Mouse (Mus musculus): ENCODE results near the gene Cldn6. TPM values are rescaled to one million over a fixed set of nuclear protein-coding genes. Genes with fewer than 3 reads are reported as not detected.

The Cldn6 gene
- polyA plus RNA-seq, 1 experiment from 2014 or later, result 7.1 TPM

Other genes starting within 250 kb of the Cldn6 start
- not detected in 2 replicates for gene Vmn2r117, start 199.6 kb upstream of the Cldn6 start, polyA plus RNA-seq (2016; fragmentation: Nextera tagmentation; extraction: Ambion mirVana)
- 22.7 and 23.7 TPM in 2 replicates for gene Zfp213, start 115.0 kb upstream of the Cldn6 start, polyA plus RNA-seq (2016; fragmentation: Nextera tagmentation; extraction: Ambion mirVana)
- gene Zfp13, start 79.8 kb upstream of the Cldn6 start, polyA plus RNA-seq (2016; fragmentation: Nextera tagmentation; extraction: Ambion mirVana), result 22.1 and 22.6 TPM in 2 replicates
- gene Zscan10, start 78.4 kb upstream of the Cldn6 start, polyA plus RNA-seq (2016; fragmentation: Nextera tagmentation; extraction: Ambion mirVana), result 0.17 TPM in 1 of 2 replicates, not detected in the other
- gene Mmp25, start 34.0 kb upstream of the Cldn6 start, polyA plus RNA-seq (2016; fragmentation: Nextera tagmentation; extraction: Ambion mirVana), result 0.78 and 0.91 TPM in 2 replicates
- 0.19 and 0.42 TPM in 2 replicates for gene Bicdl2, start 18.7 kb upstream of the Cldn6 start, polyA plus RNA-seq (2016; fragmentation: Nextera tagmentation; extraction: Ambion mirVana)
- 47.1 and 50.3 TPM in 2 replicates for gene Hcfc1r1, start 5.7 kb upstream of the Cldn6 start, polyA plus RNA-seq (2016; fragmentation: Nextera tagmentation; extraction: Ambion mirVana)
- 49.3 and 49.7 TPM in 2 replicates for gene Thoc6, start 5.4 kb upstream of the Cldn6 start, polyA plus RNA-seq (2016; fragmentation: Nextera tagmentation; extraction: Ambion mirVana)
- 3.6 and 4.2 TPM in 2 replicates for gene Tnfrsf12a, start 1.8 kb upstream of the Cldn6 start, polyA plus RNA-seq (2016; fragmentation: Nextera tagmentation; extraction: Ambion mirVana)
- 6.3 and 8.2 TPM in 2 replicates for gene Cldn9, start 4.8 kb downstream of the Cldn6 start, polyA plus RNA-seq (2016; fragmentation: Nextera tagmentation; extraction: Ambion mirVana)
- 0.17 TPM in 1 of 2 replicates, not detected in the other for gene 1520401A03Rik, start 43.5 kb downstream of the Cldn6 start, polyA plus RNA-seq (2016; fragmentation: Nextera tagmentation; extraction: Ambion mirVana)
- gene Pkmyt1, start 47.1 kb downstream of the Cldn6 start, polyA plus RNA-seq (2016; fragmentation: Nextera tagmentation; extraction: Ambion mirVana), result 47.3 and 49.6 TPM in 2 replicates
- gene Paqr4, start 61.6 kb downstream of the Cldn6 start, polyA plus RNA-seq (2016; fragmentation: Nextera tagmentation; extraction: Ambion mirVana), result 26.4 and 30.8 TPM in 2 replicates
- gene Kremen2, start 66.6 kb downstream of the Cldn6 start, polyA plus RNA-seq (2016; fragmentation: Nextera tagmentation; extraction: Ambion mirVana), result 1.4 and 1.6 TPM in 2 replicates
- gene Flywch1, start 92.4 kb downstream of the Cldn6 start, polyA plus RNA-seq (2016; fragmentation: Nextera tagmentation; extraction: Ambion mirVana), result 173 and 179 TPM in 2 replicates
- 32.7 and 33.5 TPM in 2 replicates for gene Flywch2, start 106.8 kb downstream of the Cldn6 start, polyA plus RNA-seq (2016; fragmentation: Nextera tagmentation; extraction: Ambion mirVana)
- 660 and 697 TPM in 2 replicates for gene Srrm2, start 111.3 kb downstream of the Cldn6 start, polyA plus RNA-seq (2016; fragmentation: Nextera tagmentation; extraction: Ambion mirVana)
- gene Elob, start 149.9 kb downstream of the Cldn6 start, polyA plus RNA-seq (2016; fragmentation: Nextera tagmentation; extraction: Ambion mirVana), result 1,039 and 1,118 TPM in 2 replicates
- 0.14 TPM in 1 of 2 replicates, not detected in the other for gene Prss33, start 156.8 kb downstream of the Cldn6 start, polyA plus RNA-seq (2016; fragmentation: Nextera tagmentation; extraction: Ambion mirVana)
- gene Prss32, start 164.6 kb downstream of the Cldn6 start, polyA plus RNA-seq (2016; fragmentation: Nextera tagmentation; extraction: Ambion mirVana), result not detected in 2 replicates
- gene Prss41, start 164.9 kb downstream of the Cldn6 start, polyA plus RNA-seq (2016; fragmentation: Nextera tagmentation; extraction: Ambion mirVana), result 1.3 and 3.0 TPM in 2 replicates
- gene Prss21, start 188.8 kb downstream of the Cldn6 start, polyA plus RNA-seq (2016; fragmentation: Nextera tagmentation; extraction: Ambion mirVana), result not detected in 2 replicates
- not detected in 2 replicates for gene Dcpp1, start 201.6 kb downstream of the Cldn6 start, polyA plus RNA-seq (2016; fragmentation: Nextera tagmentation; extraction: Ambion mirVana)
- gene Dcpp2, start 201.6 kb downstream of the Cldn6 start, polyA plus RNA-seq (2016; fragmentation: Nextera tagmentation; extraction: Ambion mirVana), result not detected in 2 replicates
- gene Dcpp3, start 238.2 kb downstream of the Cldn6 start, polyA plus RNA-seq (2016; fragmentation: Nextera tagmentation; extraction: Ambion mirVana), result not detected in 2 replicates

All from forebrain, embryonic 12.5 days (tissue).